Mouse (Mus musculus): ENCODE measurements at regions not wholly inside any gene's neighbourhood (a gene's known extent, or its start where the extent isn't known, plus 50 kb on each side); places are given as distances from the start of the nearest gene placed in this dataset.
"Not testable (repeated sequence)": the region's sequence is repeated elsewhere in the genome, so short reads cannot be mapped to it uniquely, and the experiment has no call there.

GRCm38 (mm10) chr4:4623840-4624239, 169.3 kb downstream of the Impad1 start:
- no peaks in the 10 kb centered on the region for H3K27me3 ChIP-seq
- H3K4me2 ChIP-seq (replicated peaks), result no peak overlapping the region
- H3K4me1 ChIP-seq, result no peaks in the 10 kb centered on the region
- H3K4me3 ChIP-seq, result no peak overlapping the region
- no peak overlapping the region for H3K27ac ChIP-seq
- H3K36me3 ChIP-seq, result no peaks in the 10 kb centered on the region
- no peaks in the 10 kb centered on the region for H3K9me3 ChIP-seq
- H3K9ac ChIP-seq, result no peak overlapping the region
- ATAC-seq (ENCODE audit: insufficient number of reproducible peaks, insufficient read depth, low FRiP score, low TSS enrichment), result no peak
- WGBS, result 72% methylated on average over 3 of the region's 3 CpGs

- 83% methylated on average over 1 of the region's 1 CpGs for WGBS
- not testable (repeated sequence) for H3K4me3 ChIP-seq, H3K9ac ChIP-seq
Measured at GRCm38 (mm10) chr4:4620135-4620534, 173.0 kb downstream of the Impad1 start.

GRCm38 (mm10) chr4:4614577-4614976, 178.6 kb downstream of the Impad1 start:
- H3K27ac ChIP-seq, result no peak overlapping the region
- H3K4me3 ChIP-seq, result no peak overlapping the region
- no peak overlapping the region for H3K9ac ChIP-seq
- no peaks in the 10 kb centered on the region for H3K4me1 ChIP-seq
- no peaks in the 10 kb centered on the region for H3K9me3 ChIP-seq
- no peaks in the 10 kb centered on the region for H3K27me3 ChIP-seq
- no peaks in the 10 kb centered on the region for H3K36me3 ChIP-seq
- H3K4me2 ChIP-seq (replicated peaks), result no peak overlapping the region
- ATAC-seq (ENCODE audit: insufficient number of reproducible peaks, insufficient read depth, low FRiP score, low TSS enrichment), result no peak

More at GRCm38 (mm10) chr4:4620135-4620534, 173.0 kb downstream of the Impad1 start:
- not testable (repeated sequence) for H3K4me1 ChIP-seq; H3K4me2 ChIP-seq (replicated peaks); H3K36me3 ChIP-seq; ATAC-seq (ENCODE audit: insufficient number of reproducible peaks, insufficient read depth, low FRiP score, low TSS enrichment); H3K27ac ChIP-seq; H3K9me3 ChIP-seq; H3K27me3 ChIP-seq

Measured in embryonic facial prominence, embryonic 12.5 days (tissue).